Mouse (Mus musculus) inflammation-experienced regulatory T-cells, adult 6 months (primary cell): ENCODE data around the gene Lpcat2. TPM values are rescaled to one million over a fixed set of nuclear protein-coding genes. Genes with fewer than 3 reads are reported as not detected.

Experiments used
- ATAC-seq: one replicate; pipeline ENCODE4 v1.8.0; 2017
- polyA plus RNA-seq, 3 experiments: library from polyadenylated mRNA; unstranded; fragments of 100-300 nt; shearing (Covaris generic); gene quantifications; one replicate each; pipeline ENCODE4 v1.2.1; 2017

Lpcat2 gene
- polyA plus RNA-seq = under 1 TPM in 2 of 3 experiments, not detected in 1; 0.21 to 0.26 TPM

- no peak for ATAC-seq
These were observed at the start of gene Lpcat2 for GRCm38 (mm10) chr8:92855171-92855894. Lpcat2 (plus strand) TSS chr8:92855339.

DNA sequence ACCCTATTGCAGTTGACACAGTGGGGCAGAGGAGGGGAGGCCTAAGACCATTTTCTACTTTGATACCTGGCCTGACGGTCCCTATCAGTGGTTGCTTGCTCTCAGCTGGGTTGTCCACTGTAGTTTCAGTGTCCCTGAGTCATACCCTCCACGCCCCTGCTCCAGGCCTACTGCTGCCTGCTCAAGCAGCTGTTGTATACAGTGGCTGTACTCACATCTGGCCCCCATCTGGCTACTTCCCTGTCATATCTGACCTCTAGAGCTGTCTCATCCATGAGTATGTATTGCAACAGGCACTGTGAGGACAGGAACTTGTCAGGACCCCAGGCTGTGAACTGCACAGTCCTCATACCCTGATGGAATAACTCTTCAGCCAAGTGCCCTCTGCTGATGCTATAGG, 42.4 kb upstream of the Lpcat2 start:
- ATAC-seq = no peak

DNA sequence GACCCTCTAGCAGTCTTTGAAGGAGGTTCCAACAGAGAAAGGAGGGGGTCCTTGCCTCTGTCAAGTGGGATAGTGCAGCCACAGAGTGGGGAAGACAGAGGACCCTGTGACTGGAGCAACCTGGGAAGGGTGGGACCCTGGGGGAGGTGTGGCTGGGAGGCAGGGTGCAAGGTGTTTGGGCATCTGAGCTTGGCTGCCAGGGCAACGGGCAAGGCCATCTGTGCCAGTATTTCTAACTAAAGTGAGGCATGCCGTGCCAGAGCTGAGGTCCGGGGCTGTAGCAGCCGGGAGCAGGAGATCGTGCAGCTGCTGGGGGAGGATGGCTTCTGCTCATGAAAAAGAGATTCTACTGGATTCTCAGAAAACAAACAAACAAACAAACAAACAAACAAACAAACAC, 39.5 kb upstream of the Lpcat2 start:
- no peak for ATAC-seq

GRCm38 (mm10) chr8:92817928-92818818, 37.0 kb upstream of the Lpcat2 start:
- ATAC-seq = no peak

- no peak for ATAC-seq
These were observed 34.0 kb upstream of the Lpcat2 start for GRCm38 (mm10) chr8:92821151-92821550.

GRCm38 (mm10) chr8:92822386-92822785, 32.8 kb upstream of the Lpcat2 start:
- no peak for ATAC-seq

GRCm38 (mm10) chr8:92825991-92826390, 29.1 kb upstream of the Lpcat2 start:
- ATAC-seq = no peak

- no peak for ATAC-seq
These were observed 27.7 kb upstream of the Lpcat2 start, which contains the start of gene Mmp2 for GRCm38 (mm10) chr8:92827243-92828034. Mmp2 (plus strand) TSS chr8:92827291.

DNA sequence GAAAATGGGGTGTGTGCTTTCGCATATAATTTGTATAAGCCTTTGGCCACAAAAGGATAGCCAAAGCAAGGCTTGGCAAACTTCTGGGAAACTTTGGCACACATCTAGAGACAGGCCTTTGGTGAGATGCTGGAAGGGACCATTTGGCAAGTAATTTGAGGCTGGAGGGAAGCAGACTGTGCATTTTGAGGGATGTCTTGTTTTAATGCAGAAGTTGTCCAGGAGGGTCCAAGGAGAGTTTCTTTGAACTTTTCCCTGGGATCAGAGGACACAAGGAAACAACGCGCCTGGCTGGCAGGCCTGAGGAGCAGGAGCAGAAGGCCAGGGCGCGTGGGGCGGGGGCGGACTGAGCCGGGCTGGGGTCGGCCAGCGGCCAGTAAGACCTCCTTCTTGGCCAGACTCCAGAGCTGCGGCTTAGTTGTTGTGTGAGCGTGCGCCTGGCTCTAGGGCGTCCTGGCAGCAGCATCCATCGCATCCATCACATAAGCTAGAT, 26.8 kb upstream of the Lpcat2 start:
- ATAC-seq = no peak

- no peak for ATAC-seq
These were observed 20.9 kb upstream of the Lpcat2 start for GRCm38 (mm10) chr8:92834065-92834731.

GRCm38 (mm10) chr8:92834786-92835500, 20.2 kb upstream of the Lpcat2 start:
- no peak for ATAC-seq

GRCm38 (mm10) chr8:92835901-92836300, 19.2 kb upstream of the Lpcat2 start:
- no peak for ATAC-seq

DNA sequence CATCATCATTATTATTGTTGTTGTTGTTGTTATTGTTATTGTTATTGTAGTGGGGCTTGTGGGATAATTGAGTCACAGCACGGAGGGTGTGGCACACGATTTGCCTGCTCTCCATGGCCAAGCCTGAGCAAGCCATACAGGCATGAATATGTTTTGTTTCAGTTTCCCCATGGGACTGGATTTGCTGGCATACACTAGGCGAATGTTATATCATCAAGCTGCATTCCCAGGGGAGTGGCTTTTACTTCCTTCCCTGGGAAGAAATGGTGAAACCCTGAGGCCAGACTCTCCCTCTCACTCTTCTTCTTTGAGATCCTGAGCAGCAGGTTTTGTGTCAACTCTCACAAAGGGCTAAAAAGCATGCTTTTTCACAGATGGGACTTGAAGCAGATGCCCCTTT, 16.5 kb upstream of the Lpcat2 start:
- ATAC-seq = no peak

DNA sequence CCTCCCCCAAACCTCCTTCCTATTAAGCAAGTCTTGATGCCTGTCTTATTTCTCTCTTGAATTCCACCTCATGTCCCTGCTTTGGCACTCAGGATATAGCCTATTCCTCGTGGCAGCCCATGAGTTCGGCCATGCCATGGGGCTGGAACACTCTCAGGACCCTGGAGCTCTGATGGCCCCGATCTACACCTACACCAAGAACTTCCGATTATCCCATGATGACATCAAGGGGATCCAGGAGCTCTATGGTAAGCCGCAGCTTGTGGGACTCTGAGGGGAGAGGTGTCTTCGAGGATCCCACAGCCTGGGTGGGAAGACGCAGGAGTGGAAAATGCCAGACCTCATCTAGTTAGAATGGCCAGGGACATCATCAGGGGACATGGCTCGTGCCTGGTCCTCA, 16.0 kb upstream of the Lpcat2 start:
- ATAC-seq = no peak

DNA sequence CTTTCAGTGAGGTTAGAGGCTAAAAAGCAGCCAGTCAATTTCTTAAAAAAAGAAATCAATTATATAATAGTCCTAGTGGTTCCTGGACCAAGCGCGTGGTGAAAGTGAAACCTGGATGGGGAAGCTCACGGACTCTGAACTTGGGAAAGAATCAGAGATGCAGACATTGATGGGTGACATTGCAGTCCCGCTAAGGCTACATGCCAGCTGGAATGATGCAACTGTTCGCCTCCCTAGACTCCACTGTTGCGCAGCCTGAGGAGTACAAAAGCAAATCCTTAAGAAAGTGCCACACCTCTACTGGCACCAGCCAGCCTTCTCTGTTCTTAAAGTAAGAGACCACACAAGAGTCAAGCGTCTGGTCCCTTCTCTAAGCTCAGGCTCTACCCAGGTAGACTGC, 15.3 kb upstream of the Lpcat2 start:
- no peak for ATAC-seq

GRCm38 (mm10) chr8:92846684-92847083, 8.5 kb upstream of the Lpcat2 start:
- no peak for ATAC-seq

DNA sequence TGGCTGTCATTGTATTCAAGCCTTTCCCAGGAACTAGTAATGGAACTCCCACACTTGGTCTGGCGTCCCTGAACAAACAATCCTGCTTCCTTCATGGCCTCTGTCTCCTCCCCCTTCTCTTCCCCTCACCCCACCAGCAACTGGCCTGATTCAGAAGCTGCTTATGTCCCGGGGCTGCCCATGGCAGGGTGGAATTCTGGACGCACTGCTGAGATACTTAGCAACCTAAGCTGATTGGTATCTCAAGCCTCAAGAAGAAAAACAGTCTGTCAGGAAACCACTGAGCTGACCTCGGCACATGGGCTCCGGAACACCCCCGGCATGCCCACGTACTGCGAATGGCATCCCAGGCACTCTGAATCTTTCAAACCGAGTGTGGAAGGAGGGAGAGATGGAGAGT, 7.8 kb upstream of the Lpcat2 start:
- no peak for ATAC-seq

- ATAC-seq = no peak
These were observed 5.9 kb upstream of the Lpcat2 start for GRCm38 (mm10) chr8:92849261-92849660.

- no peak for ATAC-seq
These were observed 4.9 kb upstream of the Lpcat2 start for GRCm38 (mm10) chr8:92850239-92850638.

DNA sequence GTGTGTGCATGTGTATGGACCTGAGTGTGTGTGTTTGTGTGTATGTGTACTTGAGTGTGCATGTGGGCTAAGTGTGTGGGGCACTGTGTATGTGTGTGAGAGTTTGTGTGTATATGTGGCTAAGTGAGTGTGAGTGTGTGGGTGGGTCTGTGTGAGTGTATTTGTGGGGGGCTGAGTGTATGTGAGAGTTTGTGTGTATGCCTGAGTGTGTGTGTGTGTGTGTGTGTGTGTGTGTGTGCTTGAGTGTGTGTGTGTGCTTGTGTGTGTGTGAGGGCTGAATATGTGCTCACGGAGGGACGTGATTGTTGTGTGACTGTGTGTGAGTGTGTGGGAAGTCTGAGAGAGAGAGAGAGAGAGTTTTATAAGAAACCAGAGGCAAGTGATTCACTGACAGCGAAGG, 3.8 kb upstream of the Lpcat2 start:
- no peak for ATAC-seq

DNA sequence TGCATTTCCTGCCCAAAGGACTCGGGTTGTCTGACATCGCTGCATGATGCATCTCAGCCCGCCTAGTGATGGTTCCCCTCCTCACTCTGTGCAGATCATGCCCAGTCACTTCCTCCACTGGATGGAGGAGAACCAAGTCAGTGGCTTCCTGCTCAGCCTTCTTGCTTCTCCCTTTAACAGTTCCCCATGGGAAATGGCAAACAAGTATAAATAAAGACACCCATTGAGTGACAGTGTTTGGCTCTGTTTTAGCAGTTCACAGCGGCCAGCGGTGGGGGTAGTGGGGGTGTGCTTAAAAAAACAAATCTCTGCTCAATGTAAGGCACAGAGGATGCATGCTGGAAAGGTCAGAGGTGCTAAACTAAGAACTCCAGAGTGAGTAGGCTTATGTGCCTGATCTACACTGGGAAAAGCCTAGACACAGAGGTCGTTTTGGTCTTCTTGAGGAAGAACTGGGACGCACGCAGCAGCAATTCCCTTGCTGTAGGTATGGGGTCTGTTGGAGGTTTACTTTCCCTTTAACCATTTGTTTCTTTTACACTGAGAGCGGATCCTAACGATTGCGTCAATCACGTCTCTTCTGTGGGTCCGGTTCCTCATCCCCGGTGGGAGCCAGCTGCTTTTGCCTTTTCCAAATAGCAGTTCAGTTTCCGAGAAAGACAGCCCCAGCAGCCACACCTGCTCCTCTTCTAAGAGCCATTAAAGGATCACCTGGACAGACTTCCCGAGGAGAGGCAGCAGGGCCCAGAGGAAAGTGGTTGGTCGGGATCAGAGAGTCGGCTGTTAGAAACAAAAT, 1.8 kb upstream of the Lpcat2 start:
- no peak for ATAC-seq
